Mouse (Mus musculus): ENCODE data around the gene Gpr179.
"Not testable (repeated sequence)": the region's sequence is repeated elsewhere in the genome, so short reads cannot be mapped to it uniquely, and the experiment has no call there.

Gene Gpr179

DNA sequence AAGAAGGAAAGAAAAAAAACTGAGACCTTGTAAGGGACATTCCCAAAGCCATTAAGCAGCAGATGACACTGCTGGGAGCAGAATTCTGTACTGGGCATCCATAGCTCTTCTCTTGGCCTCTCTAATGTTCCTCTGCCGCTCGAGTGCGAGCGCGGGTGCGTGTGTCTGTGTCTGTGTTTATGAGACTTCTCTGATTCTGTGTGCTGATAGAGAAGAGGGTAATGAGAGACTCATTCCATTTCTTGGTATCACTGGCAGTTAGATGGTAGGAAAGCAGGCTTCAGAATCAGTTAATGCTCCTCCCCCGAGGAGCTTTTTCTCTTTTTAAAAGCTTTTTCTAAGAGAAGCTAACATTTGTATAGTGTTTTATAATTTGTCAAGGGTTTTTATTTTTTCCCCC is 3.4 kb upstream of the Gpr179 start:
- DNase-seq (ENCODE audit: low read depth, low spot score): no peak

DNA sequence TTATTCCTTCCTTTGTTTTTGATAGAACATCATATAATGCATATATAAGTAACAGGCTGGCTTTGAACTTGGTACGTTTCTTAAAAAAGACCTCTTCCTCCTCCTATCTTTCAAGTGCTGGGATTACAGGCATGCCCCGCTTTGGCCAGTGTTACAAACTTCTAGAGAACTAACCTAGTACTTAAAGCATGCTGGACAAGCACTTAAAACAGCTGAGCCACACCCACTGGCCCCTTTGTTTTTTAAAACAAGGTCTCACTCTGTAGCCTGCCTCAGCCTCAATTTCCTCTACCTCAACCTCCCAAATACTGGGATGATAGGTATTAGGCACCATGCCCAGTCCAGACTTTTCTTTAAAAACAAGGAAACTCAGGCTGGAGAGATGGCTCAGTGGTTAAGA is 2.8 kb upstream of the Gpr179 start:
- DNase-seq (ENCODE audit: low read depth, low spot score): no peak

DNA sequence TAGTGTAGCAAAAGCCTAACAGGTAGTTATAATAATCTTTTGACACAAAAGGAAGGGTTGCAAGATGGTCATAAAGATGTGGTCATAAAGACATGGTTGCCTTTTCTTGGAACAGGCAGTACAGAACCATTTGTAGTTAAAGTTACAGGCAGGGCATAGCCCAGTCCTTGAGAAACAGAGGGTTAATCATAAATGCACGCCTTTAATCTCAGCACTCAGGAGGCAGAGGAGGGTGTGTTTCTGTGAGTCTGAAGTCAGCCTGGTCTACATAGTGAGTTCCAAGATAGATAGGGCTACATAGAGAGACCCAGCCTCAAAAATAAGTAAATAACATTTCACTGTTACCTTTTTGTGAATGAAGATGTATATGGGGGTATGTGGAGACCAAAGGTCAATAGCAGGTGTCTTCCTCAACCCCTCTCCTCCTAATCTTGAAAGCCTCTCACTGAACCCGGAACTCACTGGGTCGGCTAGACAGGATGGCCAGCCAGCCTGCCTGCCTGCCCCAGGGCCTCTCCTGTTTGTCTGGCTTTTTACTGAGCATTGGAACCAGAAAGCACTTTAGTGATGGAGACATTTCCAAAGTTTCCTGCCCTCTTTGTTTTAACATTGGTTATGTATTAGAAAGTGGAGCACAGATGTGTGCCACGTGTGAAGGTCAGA is 1.2 kb upstream of the Gpr179 start:
- DNase-seq (ENCODE audit: low read depth, low spot score): no peak

DNA sequence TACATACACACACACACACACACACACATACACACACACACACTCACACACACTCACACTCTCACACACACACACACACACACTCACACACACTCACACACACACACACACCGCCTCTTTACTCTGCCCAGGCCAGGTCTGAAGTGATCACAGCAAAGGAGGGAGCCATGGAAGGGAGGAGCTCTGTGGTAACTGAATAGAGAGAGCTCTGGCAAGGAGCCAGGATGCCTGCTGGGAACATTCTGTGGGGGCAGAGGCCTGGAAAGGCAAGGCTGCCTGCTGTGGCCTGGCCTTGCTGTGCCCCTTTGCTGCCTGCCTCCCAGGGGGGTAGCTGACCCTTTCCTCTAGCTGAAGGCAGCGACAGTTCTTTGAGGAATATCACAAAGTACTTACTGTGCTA is 1.8 kb downstream of the Gpr179 start:
- peak; percentile 82 for DNase-seq (ENCODE audit: low read depth, low spot score)

DNA sequence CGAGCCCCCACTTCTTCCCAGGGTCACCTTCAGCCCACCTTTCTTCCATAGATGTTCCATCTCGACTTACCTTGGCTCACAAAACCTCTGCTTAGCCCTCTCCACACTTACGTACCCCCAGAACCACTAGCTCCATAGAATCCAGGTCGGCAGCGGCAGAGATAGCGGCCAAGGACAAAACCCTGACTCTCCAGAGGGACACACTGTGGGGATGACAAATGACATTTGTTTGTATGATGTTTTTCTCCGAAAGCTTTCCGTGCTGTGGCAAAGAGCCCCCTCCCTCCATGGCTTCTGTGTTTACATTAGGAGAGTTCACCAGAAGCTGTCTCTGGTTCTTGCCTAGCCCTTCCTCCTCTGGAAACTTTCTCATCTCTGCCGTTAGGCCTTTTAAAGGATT is 4.6 kb downstream of the Gpr179 start:
- no peak for DNase-seq (ENCODE audit: low read depth, low spot score)

DNA sequence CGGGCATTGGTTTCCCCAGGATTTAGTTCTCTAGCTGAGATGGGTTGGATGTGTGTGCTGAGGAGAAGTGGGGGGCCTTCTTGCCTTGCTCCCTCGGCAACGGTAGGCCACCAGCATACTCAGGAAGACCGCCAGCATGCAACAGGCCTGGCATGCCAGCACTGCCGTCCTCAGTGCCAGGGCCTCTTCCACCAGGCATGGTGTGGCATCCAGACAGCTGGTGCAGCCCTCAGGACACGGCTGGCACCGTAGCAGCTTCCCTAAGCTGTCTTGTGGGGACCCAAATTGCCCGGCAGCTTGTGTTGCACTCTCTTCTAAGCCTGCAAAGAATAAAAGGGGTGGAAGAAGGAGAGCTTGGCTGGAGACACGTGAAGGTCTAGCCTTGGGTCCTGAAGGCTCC is 5.5 kb downstream of the Gpr179 start:
- no peak for DNase-seq (ENCODE audit: low read depth, low spot score)

DNA sequence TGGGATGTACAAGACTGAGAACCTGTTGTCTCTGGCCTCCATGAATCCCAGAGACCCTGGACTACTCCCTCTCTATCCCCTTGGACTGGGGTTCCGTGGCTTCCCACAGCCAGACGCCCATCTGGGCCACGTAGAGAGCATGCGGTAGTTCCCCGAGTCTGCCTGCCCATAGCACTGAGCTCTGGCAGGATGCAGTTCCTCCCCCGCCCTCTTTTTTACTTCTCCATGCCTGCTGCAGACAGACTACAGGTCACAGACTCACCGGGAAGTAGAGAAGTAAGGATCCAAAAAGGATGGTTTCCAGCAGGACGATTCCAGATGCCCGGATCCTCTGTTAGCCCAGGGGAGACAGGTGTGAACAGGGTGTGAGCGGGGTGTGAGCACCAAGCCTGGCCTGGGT is 6.4 kb downstream of the Gpr179 start:
- no peak for DNase-seq (ENCODE audit: low read depth, low spot score)

DNA sequence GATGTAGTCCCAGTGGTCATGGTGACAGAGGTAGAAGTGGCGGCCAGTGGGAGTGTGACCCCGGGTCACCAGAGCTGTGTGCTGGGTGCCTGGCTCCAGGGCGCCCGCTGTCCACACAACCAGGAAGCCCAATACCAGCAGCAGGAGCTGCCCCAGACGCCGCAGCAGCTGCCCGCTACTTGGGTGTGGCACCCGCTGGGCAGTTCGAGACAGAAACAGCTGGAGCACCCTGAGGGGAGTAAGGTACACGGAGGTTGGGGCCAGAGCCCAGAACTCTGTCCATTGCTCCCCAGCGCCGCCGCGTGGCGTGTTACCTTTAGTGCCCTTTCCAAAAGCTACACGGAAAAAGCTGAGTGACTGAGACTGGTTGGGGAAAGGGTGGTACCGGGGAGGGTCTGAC is 8.3 kb downstream of the Gpr179 start:
- DNase-seq (ENCODE audit: low read depth, low spot score): peak; percentile 67

DNA sequence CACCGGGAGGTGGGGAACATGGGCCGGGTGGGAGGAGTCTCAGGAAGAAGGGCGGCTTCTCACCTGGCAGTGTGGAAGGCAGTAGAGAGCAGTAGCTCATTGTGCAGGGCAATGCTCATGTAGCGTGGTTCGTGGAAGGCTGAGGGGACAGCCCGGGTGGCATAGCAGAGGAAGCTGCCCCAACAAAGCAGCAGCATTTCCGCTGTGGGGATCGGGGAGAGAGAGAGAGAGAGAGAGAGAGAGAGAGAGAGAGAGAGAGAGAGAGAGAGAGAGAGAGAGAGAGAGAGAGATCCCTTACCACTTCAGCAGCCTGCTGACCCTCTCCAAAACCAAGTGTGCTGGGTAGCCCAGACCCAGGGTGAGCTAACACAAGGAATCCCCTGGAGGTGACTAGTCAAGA is 8.7 kb downstream of the Gpr179 start:
- no peak for DNase-seq (ENCODE audit: low read depth, low spot score)

DNA sequence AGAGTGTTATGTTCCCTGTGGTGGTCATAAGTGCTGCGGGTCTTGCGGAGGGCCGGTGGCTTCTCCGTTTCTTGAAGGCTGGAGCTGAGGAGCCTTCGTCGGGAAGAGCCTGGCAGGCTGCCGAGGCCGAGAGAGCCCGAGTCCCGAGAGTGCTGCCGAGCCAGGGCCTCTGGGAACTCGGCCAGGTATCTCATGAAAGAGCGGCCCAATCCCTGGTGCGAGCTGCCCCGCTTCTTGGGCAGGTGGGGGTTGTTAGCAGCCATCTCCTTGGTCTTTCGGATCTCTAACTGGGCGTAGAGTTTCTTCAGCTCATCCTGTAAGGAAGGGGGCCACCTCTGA is 12.9 kb downstream of the Gpr179 start:
- DNase-seq (ENCODE audit: low read depth, low spot score): no peak

DNA sequence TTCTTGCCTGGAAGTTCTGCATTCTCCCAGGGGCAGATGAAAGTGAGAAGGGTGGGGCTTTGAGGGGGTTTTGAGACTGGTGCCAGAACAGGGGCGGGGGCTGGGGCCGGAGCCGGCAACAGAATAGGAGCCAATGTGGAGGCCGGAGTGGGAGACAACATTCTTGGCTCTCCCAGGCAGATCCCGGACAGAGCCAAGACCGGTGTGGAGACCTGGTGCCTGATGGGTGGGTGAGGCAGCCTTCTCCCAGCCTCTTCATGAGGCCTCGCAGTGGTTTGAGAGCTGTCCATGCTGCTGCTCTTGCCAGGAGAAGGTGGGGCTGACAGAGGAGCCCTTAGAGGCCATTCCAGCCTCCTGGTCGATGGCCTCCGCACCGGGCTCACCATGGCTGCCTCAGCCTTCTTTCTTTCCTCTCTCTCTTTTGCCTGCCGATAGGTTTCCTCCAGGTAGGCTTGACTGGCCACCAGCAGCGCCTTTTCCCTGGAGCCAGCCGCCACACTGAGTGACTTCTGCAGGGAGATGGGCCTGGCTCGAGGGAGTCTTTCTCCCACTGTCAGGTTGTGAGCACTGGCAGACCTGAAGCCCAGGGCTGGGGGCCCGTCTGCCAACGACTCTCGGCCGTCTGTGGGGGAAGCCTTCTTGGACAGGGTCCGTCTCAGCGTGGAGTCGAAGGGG is 13.4 kb downstream of the Gpr179 start:
- DNase-seq (ENCODE audit: low read depth, low spot score): no peak

DNA sequence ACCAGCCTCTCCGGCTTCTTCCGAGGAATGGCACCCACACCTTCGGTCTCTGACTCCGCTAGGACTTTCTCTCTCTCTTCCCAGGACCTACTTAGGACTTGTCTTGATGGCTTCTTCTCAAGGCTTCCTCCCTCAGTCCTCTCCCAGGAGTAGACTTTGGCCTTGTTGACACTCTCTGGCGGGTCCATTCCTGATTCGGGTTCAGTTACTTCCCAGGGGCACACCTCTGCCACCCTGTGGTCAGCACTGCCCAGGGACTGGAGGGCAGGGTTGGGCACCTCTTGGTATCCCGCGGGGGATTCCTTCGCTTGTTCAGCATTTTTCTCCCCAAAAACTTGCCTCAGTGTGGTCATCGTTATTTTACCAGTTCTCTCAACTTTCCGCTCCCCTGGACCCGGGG is 14.5 kb downstream of the Gpr179 start:
- no peak for DNase-seq (ENCODE audit: low read depth, low spot score)

DNA sequence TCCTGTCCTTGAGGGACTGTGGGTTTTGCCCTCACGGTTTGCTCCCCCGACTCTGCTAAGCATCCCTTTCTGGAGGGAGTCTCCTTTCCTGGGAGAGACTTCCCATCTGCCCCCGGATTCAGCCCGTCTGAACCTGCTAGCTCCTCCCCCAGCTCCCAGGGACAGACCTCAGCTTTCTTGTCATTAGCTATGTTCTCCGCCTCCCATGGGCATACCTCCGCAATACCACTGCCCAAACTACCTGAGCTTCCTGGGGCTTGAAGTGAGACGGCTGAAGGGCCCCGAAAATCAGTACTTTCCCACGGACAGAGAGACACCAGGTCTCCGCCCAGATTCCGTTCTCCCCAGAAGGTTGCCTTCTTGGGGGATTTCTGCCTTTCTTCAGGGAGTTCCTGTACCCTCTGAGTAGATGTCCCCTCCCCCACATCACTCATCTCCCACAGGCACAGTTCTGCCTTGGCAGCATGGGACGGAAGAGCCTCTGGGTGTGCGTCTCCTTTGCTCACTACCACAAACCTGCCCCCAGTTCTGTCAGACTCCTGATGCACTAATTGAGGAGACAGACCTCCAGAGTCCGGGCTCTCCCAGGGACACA is 15.0 kb downstream of the Gpr179 start:
- no peak for DNase-seq (ENCODE audit: low read depth, low spot score)

DNA sequence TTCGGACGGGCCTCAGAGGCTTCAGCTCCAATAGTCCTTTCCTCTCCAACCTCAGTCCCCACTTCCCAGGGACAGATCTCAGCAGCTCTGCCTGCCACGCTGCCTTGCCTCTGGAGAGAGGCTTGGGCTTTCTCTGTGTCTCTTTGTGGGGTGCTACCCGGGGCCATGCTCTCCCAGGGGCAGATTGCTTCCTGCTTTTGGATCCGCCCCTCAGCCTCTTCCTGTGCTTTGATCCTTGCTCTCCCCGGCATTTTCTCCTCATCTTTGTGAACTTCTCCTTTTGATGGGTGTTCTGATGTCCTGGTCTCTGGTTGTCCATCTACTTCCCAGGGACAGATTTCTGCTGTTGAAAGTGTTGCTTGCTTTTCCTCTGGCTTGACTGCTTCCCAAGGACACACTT is 15.6 kb downstream of the Gpr179 start:
- no peak for DNase-seq (ENCODE audit: low read depth, low spot score)

DNA sequence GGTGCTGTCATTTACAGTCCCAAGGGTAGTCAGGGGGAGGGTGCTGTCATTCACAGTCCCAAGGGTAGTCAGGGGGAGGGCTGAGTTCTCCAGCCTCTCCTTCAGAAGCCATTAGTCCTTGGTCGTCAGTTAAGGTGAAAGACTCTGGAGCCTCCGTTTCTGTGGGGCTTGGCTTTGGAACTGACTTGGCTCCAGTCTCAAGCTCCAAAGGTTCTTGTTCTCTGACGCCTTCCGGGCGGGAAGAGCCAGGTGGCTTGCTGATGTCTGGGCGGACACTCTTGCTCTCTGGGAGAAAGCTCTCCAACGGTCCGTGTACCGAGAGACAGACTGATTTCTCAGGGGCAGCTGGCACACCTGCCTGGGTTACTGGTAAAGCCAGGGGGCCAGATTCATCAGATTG is 17.5 kb downstream of the Gpr179 start:
- DNase-seq (ENCODE audit: low read depth, low spot score): no peak

DNA sequence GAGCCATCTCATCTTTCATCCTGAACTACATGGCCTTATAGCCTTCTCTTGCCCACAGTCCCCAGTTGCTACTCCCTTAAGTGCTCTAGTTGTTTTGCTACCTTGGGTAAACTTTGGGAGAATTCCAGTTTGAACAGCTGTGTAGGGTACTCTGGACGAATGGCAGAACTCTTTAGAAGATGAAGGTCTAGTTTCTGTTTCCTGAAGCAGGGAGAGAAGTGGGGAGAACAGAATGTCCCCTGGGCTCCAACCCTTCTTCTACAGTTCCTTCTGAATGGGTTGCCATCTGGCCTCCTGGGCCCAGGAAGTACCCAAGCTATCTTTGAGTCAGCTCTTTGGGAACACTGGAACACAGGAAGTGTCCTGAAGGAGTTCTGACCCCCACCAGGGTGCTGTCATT is 18.0 kb downstream of the Gpr179 start:
- DNase-seq (ENCODE audit: low read depth, low spot score): no peak

DNA sequence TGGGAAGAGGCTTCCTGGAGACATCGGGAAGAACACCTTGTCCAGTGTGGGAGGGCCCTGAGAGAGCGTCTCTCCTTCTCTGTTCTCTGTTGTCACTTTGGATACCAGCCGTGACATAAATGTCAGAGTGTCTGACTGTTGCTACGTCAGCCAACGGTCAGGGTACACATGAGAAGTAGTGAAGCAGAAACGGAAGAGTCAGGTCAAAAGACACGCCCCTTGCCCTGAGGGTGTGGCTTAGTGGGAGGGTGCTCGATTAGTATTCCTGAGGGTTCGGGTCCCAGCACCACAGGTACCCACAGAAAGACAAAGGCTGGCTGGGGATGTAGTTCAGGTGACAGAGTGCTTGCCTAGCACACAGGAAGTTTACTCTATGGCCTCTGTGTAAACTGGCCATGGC is 18.8 kb downstream of the Gpr179 start:
- no peak for DNase-seq (ENCODE audit: low read depth, low spot score)

DNA sequence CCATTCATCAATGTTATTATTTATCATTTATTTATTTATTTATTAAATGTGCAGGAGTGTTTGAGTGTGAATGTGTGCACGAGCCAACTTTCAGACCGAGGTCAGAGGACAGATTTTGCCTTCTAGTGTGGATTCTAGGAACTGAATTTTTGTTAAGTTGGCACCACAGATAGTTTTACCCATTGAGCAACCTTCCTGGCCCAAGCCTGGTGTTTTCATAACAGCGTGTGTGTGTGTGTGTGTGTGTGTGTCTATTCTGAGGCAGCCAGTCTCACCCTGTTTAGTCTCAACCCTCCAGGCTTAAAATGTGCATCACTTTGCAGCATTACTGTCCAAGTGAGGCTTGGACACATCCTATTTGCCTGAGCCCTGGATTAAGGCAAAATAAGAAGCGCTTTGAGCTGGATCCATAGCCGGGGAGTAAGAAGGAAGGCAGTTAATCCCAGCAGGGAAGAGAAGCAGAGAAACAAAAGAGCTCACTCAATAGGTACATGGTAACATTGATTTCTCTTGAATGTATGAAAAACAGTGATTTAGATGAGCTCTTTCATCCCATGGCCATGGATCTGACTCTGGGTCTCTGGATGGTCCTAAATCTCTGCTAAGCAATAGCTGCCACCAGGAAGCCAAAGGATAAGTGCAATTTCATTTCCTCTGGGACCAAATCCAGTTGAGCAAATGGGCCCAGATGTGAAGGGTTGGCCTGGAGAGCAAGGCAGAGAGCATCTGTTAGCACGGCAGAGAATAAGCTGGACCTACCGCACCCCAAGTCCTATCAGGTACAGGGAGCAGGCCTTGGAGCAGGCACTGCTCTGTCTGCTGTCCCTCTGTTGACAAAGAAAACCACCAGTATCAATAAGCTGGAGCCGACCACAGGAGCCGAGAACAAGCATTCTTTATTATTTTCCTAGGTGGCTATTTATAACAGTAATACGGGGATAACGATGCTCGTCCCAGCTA is 20.4 kb downstream of the Gpr179 start:
- no peak for DNase-seq (ENCODE audit: low read depth, low spot score)

DNA sequence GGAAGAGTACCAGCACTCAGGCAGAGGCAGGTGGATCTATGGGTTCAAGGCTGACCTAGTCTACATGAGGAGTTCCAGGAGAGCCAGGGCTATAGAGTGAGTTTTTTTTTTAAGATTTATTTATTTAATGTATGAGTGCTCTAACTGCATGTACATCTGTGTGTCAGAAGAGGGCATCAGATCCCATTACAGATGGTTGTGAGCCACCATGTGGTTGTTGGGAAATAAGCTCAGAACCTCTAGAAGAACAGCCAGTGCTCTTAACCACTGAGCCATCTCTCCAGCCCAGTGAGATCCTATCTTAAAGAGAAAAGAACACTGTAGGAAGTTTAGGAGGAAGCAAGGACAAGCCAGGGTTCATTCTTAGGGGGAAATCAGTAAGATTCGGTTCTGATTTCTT is 21.6 kb downstream of the Gpr179 start:
- DNase-seq (ENCODE audit: low read depth, low spot score): peak; percentile 44

DNA sequence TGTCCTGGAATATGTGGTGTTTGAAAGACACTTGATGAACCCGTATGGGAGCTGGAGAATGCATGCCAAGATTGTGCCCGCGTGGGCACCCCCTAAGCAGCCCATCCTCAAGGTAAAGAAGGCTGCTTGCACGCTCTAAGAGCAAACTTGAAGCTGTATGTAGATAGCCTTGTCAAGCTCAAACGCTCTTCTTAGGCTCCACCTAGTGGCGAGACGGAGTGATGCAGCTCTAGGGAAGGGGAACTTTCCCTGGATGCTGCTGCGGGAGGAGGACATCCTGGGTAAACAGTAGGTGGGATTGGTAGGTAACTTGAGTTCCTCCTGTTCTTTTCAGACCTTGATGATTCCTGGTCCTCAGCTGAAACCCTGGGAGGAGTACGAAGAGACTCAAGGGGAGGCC is 23.7 kb downstream of the Gpr179 start:
- peak; percentile 86 for DNase-seq (ENCODE audit: low read depth, low spot score)

DNA sequence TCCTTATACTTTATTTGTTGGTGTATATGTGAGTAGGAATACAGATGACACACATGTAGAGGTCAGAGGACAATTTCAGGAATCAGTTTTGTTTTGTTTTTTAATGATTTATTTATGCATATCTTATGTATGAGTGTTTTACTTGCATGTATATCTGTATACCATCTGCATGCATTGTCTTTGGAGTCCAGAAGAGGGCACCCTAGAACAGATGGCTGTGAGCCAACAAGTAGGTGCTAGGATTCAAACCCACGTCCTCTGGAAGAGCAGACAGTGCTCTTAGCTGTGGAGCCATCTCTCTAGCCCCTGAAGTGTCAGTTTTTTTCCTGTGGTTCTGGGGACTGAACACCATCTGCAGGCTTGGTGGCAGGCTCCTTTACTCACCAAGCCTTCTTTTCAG is 26.7 kb downstream of the Gpr179 start:
- DNase-seq (ENCODE audit: low read depth, low spot score): peak; percentile 37

DNA sequence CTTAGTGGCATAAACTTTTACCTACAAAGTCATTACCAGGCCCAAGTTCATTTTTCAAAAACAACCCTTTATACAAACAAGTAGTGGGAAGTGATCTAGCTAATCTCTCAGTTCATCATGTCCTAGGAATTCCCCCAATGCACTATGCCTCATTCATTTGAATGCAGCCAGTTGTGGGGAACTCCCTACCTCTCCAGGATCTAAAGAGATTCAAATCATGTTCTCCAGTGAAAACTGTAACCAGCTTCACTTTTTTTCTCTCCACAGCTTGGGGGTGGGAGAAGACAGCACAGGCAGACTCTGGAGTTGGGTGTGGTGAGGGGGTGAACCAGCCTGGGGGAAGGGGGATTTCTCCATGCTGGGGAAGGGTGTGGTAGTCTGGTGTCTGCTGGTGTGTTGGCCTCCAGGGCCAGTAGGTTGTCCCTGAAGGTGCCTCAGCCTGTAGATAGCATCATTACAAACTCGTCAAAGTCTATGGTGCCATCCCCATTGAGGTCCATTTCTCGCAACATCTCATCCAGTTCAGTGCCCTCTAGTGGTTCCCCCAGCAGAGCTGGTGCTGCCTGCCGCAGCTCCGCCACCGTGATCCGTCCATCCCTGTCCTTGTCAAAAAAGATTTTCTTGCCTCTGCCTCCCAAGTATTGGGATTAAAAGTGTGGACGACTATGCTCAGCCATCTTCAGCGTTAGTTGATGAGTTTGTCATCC is 29.8 kb downstream of the Gpr179 start:
- not testable (repeated sequence) for DNase-seq (ENCODE audit: low read depth, low spot score)

Data from 3T3-L1 (cell line).